Mouse (Mus musculus) kidney, postnatal 10 days (tissue): ENCODE results near the gene Cfap74.

Source experiments
- DNase-seq: peaks from one replicate; pipeline ENCODE4 v3.0.0; 2021; ENCODE audit warnings: mixed read lengths

The Cfap74 gene

DNA sequence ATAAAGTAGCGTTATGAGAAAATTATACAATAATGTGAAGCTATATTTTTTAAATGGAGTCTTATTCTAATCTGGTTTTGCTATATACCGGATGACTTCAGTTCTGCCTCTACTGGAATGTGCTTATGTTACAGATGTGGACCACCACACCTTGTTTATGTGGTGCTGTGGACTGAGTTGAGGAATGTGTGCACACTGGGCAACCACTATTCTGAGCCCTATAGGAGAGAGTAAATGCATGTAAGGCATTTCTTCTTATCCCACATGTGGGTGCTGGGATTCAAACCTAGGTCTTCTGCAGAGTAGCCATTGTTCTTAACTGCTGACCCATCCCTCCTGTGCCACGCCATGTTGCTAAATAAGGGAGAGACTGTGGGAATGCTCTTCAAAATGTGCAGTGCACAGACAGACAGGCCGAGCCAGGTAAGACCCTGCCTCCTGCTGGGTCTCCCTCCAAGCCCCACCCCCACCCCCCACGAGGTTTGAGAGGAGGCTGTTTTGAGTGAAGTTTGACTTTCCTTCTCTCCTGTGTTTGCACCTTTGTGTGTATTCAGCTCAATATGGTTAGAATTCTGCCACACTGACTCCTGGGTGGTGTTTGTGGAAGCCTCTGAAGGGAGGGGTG lies 96.8 kb downstream of the Cfap74 start:
- no peak for DNase-seq

DNA sequence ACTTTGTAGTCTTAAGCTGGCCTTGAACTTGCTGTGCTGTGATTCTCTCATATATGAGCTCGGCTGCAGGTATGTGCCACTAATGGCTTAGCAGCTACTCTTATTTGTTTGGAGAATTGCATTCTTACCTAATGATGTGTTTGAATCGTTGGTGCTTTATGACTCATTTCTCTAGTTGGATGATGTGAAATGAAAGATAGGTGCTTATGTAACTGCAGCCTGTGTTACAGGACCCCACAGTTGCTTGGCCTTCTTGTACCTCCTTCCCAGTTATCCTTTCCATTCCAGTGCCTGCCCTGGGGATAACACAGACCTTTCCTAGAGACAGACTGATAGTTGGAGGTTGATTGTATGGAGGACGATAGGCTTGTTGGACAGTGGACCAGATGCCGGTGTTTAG lies 99.6 kb downstream of the Cfap74 start:
- DNase-seq: no peak

DNA sequence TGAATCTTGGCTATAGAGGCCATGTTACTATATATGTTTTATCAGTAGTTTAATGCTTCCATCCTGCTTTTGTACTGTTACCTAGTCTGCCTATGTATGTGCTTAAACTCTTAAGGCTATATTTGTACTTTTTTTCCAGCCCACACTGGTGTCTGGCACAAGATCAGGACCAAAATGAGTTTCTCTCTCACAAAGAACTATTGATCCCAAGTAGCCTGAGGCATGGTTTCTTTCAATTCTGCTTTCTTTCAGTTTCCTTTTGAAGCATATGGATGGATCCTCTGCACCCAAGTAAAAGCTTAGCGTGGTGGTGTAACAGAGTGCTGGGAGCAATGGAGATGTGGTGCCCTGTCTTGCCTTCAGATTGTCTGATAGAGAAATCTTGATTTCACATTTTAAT lies 102.0 kb downstream of the Cfap74 start:
- no peak for DNase-seq

DNA sequence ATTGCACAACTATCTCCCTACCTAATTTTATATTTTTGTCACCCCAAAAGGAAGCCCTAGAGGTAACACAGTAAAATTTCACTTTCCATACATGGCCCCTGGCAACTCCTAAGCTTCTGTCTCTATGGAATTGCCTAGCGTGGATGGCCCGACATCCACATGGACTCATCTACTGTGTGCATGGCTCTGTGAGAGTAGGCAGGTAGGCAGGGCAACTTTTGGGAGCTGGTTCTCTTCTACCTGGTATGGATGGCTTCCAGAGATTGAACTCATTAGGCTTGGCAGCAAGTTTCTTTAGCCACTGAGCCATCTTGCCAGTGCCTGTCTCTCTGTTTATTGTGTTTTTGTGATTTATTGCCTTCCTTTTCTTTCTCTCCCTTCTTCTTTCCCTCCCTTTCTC lies 105.8 kb downstream of the Cfap74 start:
- DNase-seq: no peak
